Mouse (Mus musculus): ENCODE data around the gene Tex9.

DNA sequence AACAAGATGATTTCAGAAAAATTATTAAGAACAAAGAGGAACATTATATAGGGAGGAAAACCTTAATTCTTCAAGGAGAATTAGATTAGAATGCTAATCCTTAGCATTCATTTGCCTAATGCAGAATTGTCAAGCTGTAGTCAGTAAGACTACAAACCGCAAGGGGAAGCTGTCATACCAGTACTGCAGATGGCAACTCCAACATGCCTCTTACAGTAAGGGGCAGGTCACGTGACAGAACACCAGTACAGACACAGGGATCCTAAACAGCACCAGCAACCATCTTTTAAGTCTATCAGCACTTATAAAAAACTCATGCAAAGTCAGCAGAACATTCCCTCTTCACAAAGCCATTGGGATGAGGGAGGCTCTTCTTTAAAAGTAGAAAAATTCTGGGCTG is 1.5 kb upstream of the Tex9 start:
- TF ChIP-seq POLR2A (IDR thresholded peaks at IDR 0.05; ENCODE audit: low read depth, low read length), result no peak
- no peak for TF ChIP-seq CTCF (IDR thresholded peaks at IDR 0.05; ENCODE audit: borderline replicate concordance, insufficient read depth, low read length)
